Mouse (Mus musculus) ES-E14 (cell line): ENCODE measurements around the gene Sidt2. TPM values are rescaled to one million over a fixed set of nuclear protein-coding genes. Genes with fewer than 3 reads are reported as not detected.

Experiments
- DNase-seq: peaks from one replicate; pipeline ENCODE4 v3.0.0-alpha.2; 2013; ENCODE audit warnings: low read depth, low spot score
- H3K27ac ChIP-seq: 2 replicates; pipeline ENCODE4 v1.5.1; 2012; ENCODE audit warnings: low read depth, mild to moderate bottlenecking, low read length, moderate library complexity, mixed read lengths; ENCODE audit not compliant: poor library complexity, insufficient read depth, severe bottlenecking
- H3K36me3 ChIP-seq: 2 replicates; pipeline ENCODE4 v1.6.1; 2012; ENCODE audit warnings: mild to moderate bottlenecking, low read length, moderate library complexity, mixed read lengths; ENCODE audit not compliant: control insufficient read depth, poor library complexity, insufficient read depth, severe bottlenecking
- H3K4me1 ChIP-seq, 2 experiments: fragments of 150-350 bp in 1 of 2; sonication (generic) in 1 of 2; 2 replicates each; pipeline ENCODE4 v1.6.1; 2012; ENCODE audit warnings: low read length in 2 of 2, mild to moderate bottlenecking in 1 of 2, mixed read lengths in 1 of 2; ENCODE audit not compliant: control insufficient read depth in 2 of 2, insufficient read depth in 2 of 2, poor library complexity in 1 of 2
- H3K4me3 ChIP-seq, 2 experiments: fragments of 150-350 bp in 1 of 2; sonication (generic) in 1 of 2; 2 replicates each; pipeline ENCODE4 v1.5.1; 2012; ENCODE audit warnings: low read length in 2 of 2, low read depth in 1 of 2, mild to moderate bottlenecking in 1 of 2, mixed read lengths in 1 of 2; ENCODE audit not compliant: insufficient read depth in 1 of 2, poor library complexity in 1 of 2, severe bottlenecking in 1 of 2
- H3K9ac ChIP-seq: 2 replicates; pipeline ENCODE4 v1.6.1; 2012; ENCODE audit warnings: low read depth, mild to moderate bottlenecking, low read length, mixed read lengths; ENCODE audit not compliant: poor library complexity, insufficient read depth, severe bottlenecking
- H3K9me3 ChIP-seq: fragments of 150-350 bp; sonication (generic); 2 replicates; pipeline ENCODE4 v1.6.1; 2012; ENCODE audit warnings: low read depth, mild to moderate bottlenecking, low read length; ENCODE audit not compliant: control insufficient read depth, insufficient read depth
- CHD2 ChIP-seq: IDR thresholded peaks from 2 replicates; pipeline ENCODE4 v1.6.1; 2014; ENCODE audit warnings: mild to moderate bottlenecking, low read depth, low read length, inconsistent platforms
- HCFC1 ChIP-seq: IDR thresholded peaks from 2 replicates; pipeline ENCODE4 v1.6.1; 2012; ENCODE audit warnings: low read length, inconsistent platforms, borderline replicate concordance; ENCODE audit not compliant: insufficient read depth
- MAFK ChIP-seq: IDR thresholded peaks from 2 replicates; pipeline ENCODE4 v1.6.1; 2014; ENCODE audit warnings: mild to moderate bottlenecking, low read depth, low read length, inconsistent platforms; ENCODE audit not compliant: insufficient read depth
- ZC3H11A ChIP-seq: IDR thresholded peaks from 2 replicates; pipeline ENCODE4 v1.6.1; 2012; ENCODE audit warnings: low read depth, mild to moderate bottlenecking, inconsistent platforms, low read length, borderline replicate concordance
- ZNF384 ChIP-seq: IDR thresholded peaks from 2 replicates; pipeline ENCODE4 v1.6.1; 2012; ENCODE audit warnings: low read depth, low read length, inconsistent platforms
- in situ Hi-C, 2 experiments: fragments of 600-800 bp; cut with MboI; formaldehyde crosslinking; loops; one replicate each; pipeline ENCODE4 v1.15.1; 2025; ENCODE audit warnings: low sequenced_read_pairs in 2 of 2, inconsistent platforms in 1 of 2; ENCODE audit not compliant: unreplicated experiment in 2 of 2
- total RNA-seq: library from RNA; depleted of rRNA; stranded (reverse); fragments of 300-350 nt; gene quantifications from 2 replicates; pipeline ENCODE4 v1.2.3, GENCODE M21; 2012

Sidt2 gene
- total RNA-seq, 1 experiment, result 44.7 TPM

DNA sequence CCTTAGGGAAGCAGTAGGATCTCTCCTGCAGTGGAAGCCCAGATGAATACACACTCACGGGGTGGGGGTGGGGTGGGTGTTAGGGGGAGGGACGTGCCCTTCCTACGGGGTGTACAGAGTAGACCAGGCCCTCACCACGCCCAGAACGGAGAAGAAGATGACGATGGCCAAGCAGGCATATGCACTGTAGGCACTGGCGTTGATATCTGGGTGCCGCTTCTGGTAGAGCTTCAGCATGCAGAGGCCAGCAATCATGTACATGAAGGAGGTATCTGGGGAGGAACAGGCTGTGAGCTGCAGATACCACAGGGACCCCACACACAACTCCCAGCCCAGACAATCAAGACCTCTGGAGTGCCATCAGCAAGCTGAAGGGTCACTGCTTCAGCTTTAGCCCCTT lies 12.1 kb downstream of the Sidt2 start:
- Histone ChIP-seq H3K4me3 (no peak overlapping the region), H3K9me3 (no peaks in the 10 kb centered on the region), H3K36me3 (peaks cover 46% of the 10 kb centered on the region), H3K4me1 (peaks cover 0 to 18% of the 10 kb centered on the region in 2 experiments; a peak in 3 of 4 replicates), H3K9ac (no peak overlapping the region), H3K27ac (no peak overlapping the region)
- TF ChIP-seq MAFK (no peak), ZC3H11A (no peak), CHD2 (no peak), ZNF384 (no peak), HCFC1 (no peak)
- DNase-seq, result no peak
- in situ Hi-C loops, result no loop called here

- Histone ChIP-seq H3K9me3 (no peaks in the 10 kb centered on the region), H3K36me3 (peaks cover 46% of the 10 kb centered on the region), H3K4me3 (no peak overlapping the region), H3K4me1 (peaks cover 0 to 18% of the 10 kb centered on the region in 2 experiments; a peak in 3 of 4 replicates), H3K9ac (0 out of 2 replicates have a peak overlapping the region, but pooled peaks have one; percentile 6), H3K27ac (no peak overlapping the region)
- in situ Hi-C loops, result no loop called here
- DNase-seq, result no peak
- TF ChIP-seq MAFK, result no peak
- no peak for TF ChIP-seq ZNF384
- no peak for TF ChIP-seq HCFC1
These were observed 12.6 kb downstream of the Sidt2 start for GRCm38 (mm10) chr9:45942464-45942863.

DNA sequence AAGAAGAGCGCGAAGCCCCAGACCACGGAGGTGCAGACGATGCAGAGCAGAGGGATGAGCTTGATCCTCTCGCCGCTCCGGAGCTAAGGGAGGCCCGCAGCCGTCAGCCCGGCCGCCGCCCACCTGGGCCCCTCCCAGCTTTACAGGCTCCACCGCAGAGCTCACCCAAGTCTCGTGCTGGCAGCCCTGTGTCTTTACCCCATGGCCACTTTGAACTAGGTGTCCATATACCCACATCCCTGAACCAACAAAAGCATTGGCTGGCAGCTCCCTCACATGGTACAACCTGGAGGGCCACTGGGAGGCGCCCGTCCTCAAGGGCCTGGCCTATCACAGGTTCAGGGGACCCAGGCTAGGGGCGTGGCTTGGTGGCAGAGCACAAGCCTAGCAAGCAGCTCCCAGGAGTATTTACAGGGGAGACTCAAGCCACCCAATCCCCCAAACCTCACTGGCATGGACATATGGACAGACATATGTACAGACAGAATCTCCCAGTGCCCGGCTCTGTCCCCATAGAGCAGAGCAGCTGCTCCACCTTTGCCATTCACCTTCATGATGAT lies 13.6 kb downstream of the Sidt2 start:
- Histone ChIP-seq H3K9me3 (no peaks in the 10 kb centered on the region), H3K9ac (no peak overlapping the region), H3K4me1 (peaks cover 0 to 22% of the 10 kb centered on the region in 2 experiments; a peak in 3 of 4 replicates), H3K36me3 (peaks cover 46% of the 10 kb centered on the region), H3K27ac (no peak overlapping the region), H3K4me3 (peak overlapping the region; percentile 29 to 34; a peak in 2 of 4 replicates)
- DNase-seq, result no peak
- no peak for TF ChIP-seq ZC3H11A
- TF ChIP-seq MAFK, result no peak
- no peak for TF ChIP-seq HCFC1
- TF ChIP-seq ZNF384, result no peak
- TF ChIP-seq CHD2, result no peak
- in situ Hi-C loops, result no loop called here

DNA sequence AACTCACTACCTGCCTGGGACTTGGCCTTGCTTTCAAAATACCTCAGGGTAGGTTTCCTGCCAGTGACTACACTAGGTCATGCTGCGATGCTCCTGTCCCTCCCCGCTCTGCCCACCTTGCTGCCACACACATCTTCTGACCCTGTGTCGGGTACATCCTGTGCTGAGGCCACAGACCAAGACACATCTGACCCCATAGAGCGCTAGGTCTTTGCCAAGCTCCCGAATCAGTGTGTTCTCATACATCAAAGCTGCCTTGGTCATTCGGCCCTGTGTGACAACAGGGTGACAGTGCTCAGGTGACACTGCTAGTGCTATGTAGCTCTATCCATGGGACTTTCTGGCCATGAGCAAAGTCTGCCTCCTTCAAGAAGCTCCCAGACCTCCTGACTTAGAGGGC lies 15.3 kb downstream of the Sidt2 start:
- no peak for TF ChIP-seq CHD2
- no peak for TF ChIP-seq ZNF384
- TF ChIP-seq MAFK, result no peak
- TF ChIP-seq HCFC1, result no peak
- TF ChIP-seq ZC3H11A, result no peak
- Histone ChIP-seq H3K9ac (no peak overlapping the region), H3K4me3 (no peak overlapping the region), H3K27ac (no peak overlapping the region), H3K4me1 (peaks cover 1 to 28% of the 10 kb centered on the region in 2 experiments; a peak in 3 of 4 replicates), H3K9me3 (no peaks in the 10 kb centered on the region), H3K36me3 (peaks cover 34% of the 10 kb centered on the region)
- in situ Hi-C loops, result no loop called here
- no peak for DNase-seq
